Mouse (Mus musculus) brain, embryonic 14.5 days (tissue): Measurements from ENCODE around the gene Cux2.

ENCODE experiments used
- CTCF ChIP-seq: fragments of 200-500 bp; IDR thresholded peaks from 2 replicates; pipeline ENCODE4 v1.5.1; 2012; ENCODE audit warnings: inconsistent platforms, mild to moderate bottlenecking, moderate library complexity, borderline replicate concordance; ENCODE audit not compliant: insufficient read depth, insufficient read length; ENCODE audit errors: extremely low read depth
- POLR2A ChIP-seq: fragments of 200-500 bp; IDR thresholded peaks from 2 replicates; pipeline ENCODE4 v1.6.1; 2012; ENCODE audit warnings: mild to moderate bottlenecking, inconsistent platforms, borderline replicate concordance; ENCODE audit not compliant: poor library complexity, insufficient read depth, insufficient read length, severe bottlenecking; ENCODE audit errors: extremely low read depth

- no peak for TF ChIP-seq POLR2A
- TF ChIP-seq CTCF: no peak
These were observed 227.0 kb downstream of the Cux2 start for GRCm38 (mm10) chr5:121822786-121823505.
